Mouse (Mus musculus) brain, embryonic 14.5 days (tissue): ENCODE measurements around the gene Jsrp1. TPM values are rescaled to one million over a fixed set of nuclear protein-coding genes. Genes with fewer than 3 reads are reported as not detected.
"Not testable (repeated sequence)": the region's sequence is repeated elsewhere in the genome, so short reads cannot be mapped to it uniquely, and the experiment has no call there.

Experiments used
- DNase-seq: peaks from one replicate; pipeline ENCODE4 v3.0.0-alpha.2; 2011; ENCODE audit warnings: low read depth
- CTCF ChIP-seq: fragments of 200-500 bp; IDR thresholded peaks from 2 replicates; pipeline ENCODE4 v1.5.1; 2012; ENCODE audit warnings: inconsistent platforms, mild to moderate bottlenecking, moderate library complexity, borderline replicate concordance; ENCODE audit not compliant: insufficient read depth, insufficient read length; ENCODE audit errors: extremely low read depth
- POLR2A ChIP-seq: fragments of 200-500 bp; IDR thresholded peaks from 2 replicates; pipeline ENCODE4 v1.6.1; 2012; ENCODE audit warnings: mild to moderate bottlenecking, inconsistent platforms, borderline replicate concordance; ENCODE audit not compliant: poor library complexity, insufficient read depth, insufficient read length, severe bottlenecking; ENCODE audit errors: extremely low read depth
- polyA plus RNA-seq: library from polyadenylated mRNA; depleted of rRNA; stranded (reverse); fragments of >200 nt; gene quantifications from 2 replicates; pipeline ENCODE4 v1.2.3, GENCODE M21; 2012

Gene Jsrp1
- polyA plus RNA-seq, 1 experiment, result 0.21 TPM

GRCm38 (mm10) chr10:80821991-80822390 lies 8.7 kb upstream of the Jsrp1 start:
- TF ChIP-seq POLR2A (no peak), CTCF (peak; percentile 54; the same call in 1 of the 2 replicates)
- DNase-seq, result peak; percentile 31

- TF ChIP-seq CTCF (no peak), POLR2A (no peak)
- no peak for DNase-seq
Observed at GRCm38 (mm10) chr10:80819406-80819805, 6.1 kb upstream of the Jsrp1 start.

- DNase-seq, result no peak
- TF ChIP-seq CTCF, result no peak
Observed at GRCm38 (mm10) chr10:80818599-80819281, 5.4 kb upstream of the Jsrp1 start.

DNA sequence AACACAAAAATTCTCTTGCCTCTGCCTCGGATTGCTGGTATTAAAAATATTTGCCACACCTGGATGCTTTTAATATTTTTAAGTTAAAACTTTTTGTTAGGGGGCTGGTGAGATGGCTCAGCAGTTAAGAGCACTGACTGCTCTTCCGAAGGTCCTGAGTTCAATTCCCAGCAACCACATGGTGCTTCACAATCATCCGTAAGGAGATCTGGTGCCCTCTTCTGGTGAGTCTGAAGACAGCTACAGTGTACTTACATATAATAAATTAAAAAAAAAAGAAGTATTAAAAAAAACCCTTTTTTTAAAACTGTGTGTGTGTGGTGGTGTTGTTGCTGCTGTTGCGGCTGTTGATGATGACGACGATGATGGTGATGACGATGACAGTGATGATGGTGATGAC lies 4.7 kb upstream of the Jsrp1 start:
- DNase-seq, result not testable (repeated sequence)

DNA sequence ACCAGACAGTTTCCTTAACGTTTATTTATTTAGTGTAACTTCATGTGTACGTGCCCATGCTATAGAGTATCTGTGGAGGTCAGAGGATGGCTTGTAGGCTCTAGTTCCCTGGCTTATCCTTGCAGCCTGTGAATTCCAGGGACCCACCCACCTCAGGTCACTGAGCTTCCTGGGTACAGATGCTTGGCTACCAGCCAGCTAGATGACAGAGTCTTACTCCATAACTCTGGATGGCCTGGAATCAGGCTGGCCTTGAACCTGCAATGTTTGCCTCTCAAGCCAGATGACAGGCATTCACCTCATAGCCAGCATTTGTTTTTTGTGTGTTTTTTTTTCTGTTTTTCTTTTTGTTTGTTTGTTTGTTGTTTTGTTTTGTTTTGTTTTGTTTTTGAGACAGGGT lies 3.9 kb upstream of the Jsrp1 start:
- no peak for DNase-seq

GRCm38 (mm10) chr10:80816303-80816702 lies 3.0 kb upstream of the Jsrp1 start:
- DNase-seq, result not testable (repeated sequence)

More for the DNA sequence above, 3.9 kb upstream of the Jsrp1 start:
- TF ChIP-seq POLR2A, result no peak
- TF ChIP-seq CTCF, result no peak

GRCm38 (mm10) chr10:80814800-80815199 lies 1.5 kb upstream of the Jsrp1 start:
- TF ChIP-seq POLR2A (no peak), CTCF (no peak)
- DNase-seq, result no peak

- TF ChIP-seq CTCF (no peak), POLR2A (no peak)
- DNase-seq, result no peak
Observed at GRCm38 (mm10) chr10:80812391-80813041, 782 bp downstream of the Jsrp1 start.

DNA sequence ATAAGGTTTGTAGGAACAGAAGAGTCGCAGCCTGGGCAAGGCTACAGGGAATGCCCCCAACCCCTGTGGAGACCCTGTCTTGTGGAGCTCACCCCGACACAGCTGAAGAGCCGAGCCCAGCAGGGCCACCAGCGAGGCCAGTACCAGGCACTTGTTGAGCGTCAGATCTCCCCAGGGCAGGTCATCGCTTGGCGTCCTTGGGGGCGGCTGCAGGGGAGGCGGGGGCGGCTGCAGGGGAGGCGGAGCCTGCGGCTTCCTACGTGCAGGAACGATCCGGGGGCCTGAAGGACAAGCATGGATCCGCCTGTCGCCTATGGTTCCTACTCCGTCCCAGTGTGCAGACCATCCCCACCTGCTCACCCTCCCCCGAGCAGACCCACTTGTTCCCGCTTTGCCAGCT lies 3.2 kb downstream of the Jsrp1 start:
- DNase-seq, result no peak
- TF ChIP-seq POLR2A (no peak), CTCF (no peak)

DNA sequence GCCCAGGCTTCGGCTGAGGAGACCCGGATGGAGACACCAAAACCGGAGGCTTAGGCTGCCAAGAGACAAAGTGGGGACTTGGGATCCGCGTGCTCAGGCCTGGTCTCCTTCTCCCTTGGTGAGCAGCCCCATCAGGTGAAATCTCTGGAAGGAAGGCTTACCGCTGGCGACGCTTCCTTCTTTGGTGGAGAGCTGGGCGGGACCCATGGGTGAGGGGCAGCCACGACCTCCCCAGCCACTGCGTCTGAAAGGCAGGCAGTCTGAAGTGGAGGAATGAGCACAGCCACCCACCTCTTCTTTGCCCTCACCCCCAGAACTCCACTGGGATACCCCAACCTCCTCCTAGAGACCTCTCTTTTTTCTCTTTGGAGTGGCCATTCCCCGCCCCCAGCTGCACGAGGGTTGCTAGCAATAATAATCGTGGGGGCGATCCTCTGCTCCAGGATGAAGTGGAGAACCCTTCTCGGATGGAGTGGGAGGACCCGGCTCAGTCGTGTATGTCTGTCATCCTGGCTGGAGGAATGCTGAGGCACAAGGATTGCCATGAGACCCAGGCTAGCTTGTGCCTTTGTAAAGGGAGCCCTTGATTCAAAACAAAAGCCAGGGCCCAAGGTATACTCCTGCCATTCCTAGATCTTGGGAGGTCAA lies 4.2 kb downstream of the Jsrp1 start:
- TF ChIP-seq POLR2A (no peak), CTCF (no peak)
- DNase-seq, result no peak

GRCm38 (mm10) chr10:80808099-80808984 lies 5.0 kb downstream of the Jsrp1 start:
- no peak for DNase-seq
- TF ChIP-seq CTCF (no peak), POLR2A (no peak)

DNA sequence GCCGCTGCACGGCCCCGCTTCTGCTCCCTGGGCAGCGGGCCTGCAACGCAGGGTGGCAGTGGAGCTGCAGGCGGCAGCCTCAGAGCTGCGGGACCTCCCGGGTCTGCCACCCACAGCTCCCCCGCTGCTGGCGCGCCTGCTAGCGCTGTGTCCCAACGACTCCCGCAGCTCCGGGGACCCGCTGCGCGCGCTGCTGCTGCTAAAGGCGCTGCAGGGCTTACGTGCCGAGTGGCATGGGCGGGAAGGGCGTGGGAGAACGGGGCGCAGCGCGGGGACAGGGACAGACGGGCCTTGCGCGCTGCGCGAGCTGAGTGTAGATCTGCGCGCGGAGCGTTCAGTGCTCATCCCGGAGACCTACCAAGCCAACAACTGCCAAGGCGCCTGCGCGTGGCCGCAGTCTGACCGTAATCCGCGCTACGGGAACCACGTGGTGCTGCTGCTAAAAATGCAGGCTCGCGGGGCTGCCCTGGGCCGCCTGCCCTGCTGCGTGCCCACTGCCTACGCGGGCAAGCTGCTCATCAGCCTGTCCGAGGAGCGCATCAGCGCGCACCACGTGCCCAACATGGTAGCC lies 6.2 kb downstream of the Jsrp1 start:
- TF ChIP-seq CTCF (no peak), POLR2A (peak; percentile 21; the same call in 1 of the 2 replicates)
- peak; percentile 94 for DNase-seq
